Mouse (Mus musculus): Measurements from ENCODE around the gene Hist2h3b.
A peak's percentile ranks its signal among the peaks of the same experiment; 100 is the strongest.
"Not testable (repeated sequence)": the region's sequence is repeated elsewhere in the genome, so short reads cannot be mapped to it uniquely, and the experiment has no call there.

Hist2h3b gene

DNA sequence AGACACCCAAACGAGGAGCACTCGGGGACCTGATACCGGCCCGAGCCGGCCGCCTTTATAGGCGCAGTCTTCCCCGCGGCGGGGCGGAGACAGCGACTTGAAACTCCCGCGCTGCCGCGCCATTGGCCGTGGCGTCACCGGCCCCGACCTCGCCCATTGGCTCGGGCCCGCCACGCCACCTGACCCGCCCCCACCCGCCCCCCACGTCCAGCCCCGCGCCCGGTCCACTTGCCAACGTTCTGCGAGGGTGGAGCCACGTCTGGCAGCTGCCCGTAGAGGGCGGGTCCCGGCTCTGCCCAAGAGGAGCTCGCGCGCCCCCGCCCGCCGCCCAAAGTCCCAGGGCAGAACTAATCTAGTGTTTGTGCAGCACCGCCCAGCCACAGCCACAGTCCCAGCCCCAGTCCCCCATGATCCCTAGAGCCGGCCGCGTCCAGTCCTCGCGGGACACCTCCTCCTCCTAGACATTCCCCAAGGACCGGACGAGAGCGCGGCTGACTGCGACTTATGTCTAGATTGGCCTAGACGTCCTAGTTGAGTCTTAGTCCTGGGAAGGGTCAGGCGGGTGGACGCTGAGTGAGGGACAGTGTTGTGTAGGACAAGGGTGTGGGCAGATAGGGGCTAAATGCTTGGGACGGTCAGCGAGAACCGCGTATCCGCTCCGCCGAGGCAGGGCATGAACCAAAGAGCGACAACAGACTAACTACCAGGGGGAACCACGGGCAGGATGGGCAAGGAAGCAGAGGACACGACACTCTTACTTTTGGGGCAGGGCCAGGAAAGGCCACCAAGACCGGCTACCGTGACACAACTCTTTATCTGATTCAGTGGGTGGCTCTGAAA is 29.3 kb upstream of the Hist2h3b start, which contains the start of gene Hist2h3c2:
Gene Hist2h3c2, minus strand, starts transcription at position 174 of the 840 bp plus-strand sequence.
- ATAC-seq (ENCODE audit: low TSS enrichment) = peak; percentile 80

DNA sequence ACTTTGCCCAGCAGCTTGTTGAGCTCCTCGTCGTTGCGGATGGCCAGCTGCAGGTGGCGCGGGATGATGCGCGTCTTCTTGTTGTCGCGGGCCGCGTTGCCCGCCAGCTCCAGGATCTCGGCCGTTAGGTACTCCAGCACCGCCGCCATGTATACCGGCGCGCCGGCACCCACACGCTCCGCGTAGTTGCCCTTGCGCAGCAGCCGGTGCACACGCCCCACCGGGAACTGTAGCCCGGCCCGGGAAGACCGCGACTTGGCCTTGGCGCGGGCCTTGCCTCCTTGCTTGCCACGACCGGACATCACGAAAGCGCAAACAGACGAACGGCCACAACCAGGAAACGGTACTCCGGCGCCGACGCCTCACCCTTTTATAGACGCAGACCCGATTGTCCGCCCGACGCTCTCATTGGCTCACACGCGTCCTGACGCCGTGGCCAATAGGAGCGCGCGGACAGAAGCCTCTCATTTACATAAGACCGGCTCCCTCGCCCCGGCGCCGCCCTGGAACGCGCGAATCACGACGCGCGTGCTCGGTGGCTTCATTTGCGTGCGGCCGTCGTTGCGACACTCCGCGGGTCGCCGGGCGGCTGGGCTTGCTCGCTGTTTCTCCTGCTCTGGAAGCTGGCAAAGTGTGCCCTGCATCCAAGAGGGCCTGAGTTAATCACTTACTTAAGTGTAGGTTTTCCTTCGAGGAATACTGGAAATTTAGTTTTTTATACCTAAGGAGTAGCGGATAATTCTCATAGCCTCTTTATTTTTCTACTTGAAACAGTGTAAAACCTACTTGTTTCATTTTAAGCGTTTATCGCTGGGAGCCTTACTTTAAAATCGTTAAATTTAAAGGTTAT is 28.3 kb upstream of the Hist2h3b start, which contains the start of gene Hist2h2aa2:
Gene Hist2h2aa2, minus strand, starts transcription at position 328 of the 850 bp plus-strand sequence.
- peak; percentile 79 for ATAC-seq (ENCODE audit: low TSS enrichment)

DNA sequence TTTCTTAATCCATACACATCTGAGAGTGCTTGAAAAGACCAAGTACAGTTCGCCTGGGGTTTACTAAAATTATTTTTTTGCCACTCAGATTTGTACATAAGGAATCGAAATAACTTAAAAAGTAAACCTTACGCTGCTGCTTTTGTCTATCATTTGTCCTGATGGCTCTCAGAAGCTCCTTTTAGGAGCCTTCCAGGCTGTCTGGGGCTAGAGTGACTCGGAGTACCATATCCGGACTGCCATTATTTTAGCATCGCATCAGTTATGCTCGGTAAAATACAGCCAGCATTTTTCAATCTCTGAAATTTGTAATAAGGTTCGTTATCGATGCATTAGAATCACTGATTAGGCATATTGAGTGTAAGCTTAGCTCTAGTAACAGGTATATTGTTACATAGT is 27.7 kb upstream of the Hist2h3b start:
- no peak for ATAC-seq (ENCODE audit: low TSS enrichment)

DNA sequence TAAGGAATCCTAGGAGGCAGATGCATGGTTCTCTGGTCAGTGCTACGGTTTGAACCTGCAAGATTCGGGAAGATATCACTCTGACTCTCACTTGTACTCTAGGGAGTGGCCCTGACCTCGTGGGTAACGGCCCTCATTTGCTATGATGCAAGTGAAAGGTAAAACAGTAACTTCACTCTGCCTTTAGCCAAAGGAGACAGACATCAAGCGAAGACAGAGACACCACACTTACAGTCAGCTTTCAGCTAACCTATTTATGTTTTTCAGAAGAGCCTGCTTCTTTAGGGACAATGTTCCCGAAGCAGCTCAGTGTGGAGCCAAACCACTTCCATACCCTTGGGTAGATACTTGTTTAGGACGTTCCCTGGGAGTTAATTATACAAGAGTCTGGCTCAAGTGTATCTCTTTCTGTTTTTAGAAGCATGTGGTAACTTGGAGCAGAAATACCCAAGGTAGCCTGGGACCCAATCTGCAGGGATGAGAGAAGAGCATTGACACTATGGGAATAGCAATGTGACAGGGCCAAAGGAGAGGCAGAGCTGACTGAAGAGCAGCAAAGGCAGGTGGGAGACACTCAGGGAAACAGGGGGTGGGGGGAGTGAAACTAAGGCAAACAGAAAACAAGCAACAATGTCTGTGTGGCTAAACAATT is 24.4 kb upstream of the Hist2h3b start:
- ATAC-seq (ENCODE audit: low TSS enrichment) = no peak

DNA sequence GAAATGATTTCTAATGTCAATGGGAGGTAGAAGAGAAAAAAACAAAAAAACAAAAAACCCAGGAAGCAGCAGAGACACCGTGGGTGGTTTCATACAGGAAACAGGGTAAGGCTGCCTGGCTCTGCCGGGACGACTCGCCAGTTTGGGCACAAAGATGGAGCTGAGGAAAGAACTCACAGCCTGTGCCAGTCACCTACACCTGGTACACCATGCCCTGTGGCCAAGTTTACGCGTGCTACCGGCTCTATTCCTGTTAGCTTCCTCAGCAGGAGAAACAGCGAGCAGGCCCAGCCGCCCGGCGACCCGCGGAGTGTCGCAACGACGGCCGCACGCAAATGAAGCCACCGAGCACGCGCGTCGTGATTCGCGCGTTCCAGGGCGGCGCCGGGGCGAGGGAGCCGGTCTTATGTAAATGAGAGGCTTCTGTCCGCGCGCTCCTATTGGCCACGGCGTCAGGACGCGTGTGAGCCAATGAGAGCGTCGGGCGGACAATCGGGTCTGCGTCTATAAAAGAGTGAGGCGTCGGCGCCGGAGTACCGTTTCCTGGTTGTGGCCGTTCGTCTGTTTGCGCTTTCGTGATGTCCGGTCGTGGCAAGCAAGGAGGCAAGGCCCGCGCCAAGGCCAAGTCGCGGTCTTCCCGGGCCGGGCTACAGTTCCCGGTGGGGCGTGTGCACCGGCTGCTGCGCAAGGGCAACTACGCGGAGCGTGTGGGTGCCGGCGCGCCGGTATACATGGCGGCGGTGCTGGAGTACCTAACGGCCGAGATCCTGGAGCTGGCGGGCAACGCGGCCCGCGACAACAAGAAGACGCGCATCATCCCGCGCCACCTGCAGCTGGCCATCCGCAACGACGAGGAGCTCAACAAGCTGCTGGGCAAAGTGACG is 23.2 kb upstream of the Hist2h3b start, which contains the start of gene Hist2h2aa1:
Gene Hist2h2aa1, plus strand, starts transcription at position 495 of the 884 bp plus-strand sequence.
- peak; percentile 78 for ATAC-seq (ENCODE audit: low TSS enrichment)

DNA sequence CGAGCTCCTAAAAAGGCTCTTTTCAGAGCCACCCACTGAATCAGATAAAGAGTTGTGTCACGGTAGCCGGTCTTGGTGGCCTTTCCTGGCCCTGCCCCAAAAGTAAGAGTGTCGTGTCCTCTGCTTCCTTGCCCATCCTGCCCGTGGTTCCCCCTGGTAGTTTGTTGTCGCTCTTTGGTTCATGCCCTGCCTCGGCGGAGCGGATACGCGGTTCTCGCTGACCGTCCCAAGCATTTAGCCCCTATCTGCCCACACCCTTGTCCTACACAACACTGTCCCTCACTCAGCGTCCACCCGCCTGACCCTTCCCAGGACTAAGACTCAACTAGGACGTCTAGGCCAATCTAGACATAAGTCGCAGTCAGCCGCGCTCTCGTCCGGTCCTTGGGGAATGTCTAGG is 22.4 kb upstream of the Hist2h3b start:
- not testable (repeated sequence) for ATAC-seq (ENCODE audit: low TSS enrichment)

DNA sequence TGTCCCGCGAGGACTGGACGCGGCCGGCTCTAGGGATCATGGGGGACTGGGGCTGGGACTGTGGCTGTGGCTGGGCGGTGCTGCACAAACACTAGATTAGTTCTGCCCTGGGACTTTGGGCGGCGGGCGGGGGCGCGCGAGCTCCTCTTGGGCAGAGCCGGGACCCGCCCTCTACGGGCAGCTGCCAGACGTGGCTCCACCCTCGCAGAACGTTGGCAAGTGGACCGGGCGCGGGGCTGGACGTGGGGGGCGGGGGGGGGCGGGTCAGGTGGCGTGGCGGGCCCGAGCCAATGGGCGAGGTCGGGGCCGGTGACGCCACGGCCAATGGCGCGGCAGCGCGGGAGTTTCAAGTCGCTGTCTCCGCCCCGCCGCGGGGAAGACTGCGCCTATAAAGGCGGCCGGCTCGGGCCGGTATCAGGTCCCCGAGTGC is 22.0 kb upstream of the Hist2h3b start, which contains the start of gene Hist2h3c1:
Gene Hist2h3c1, plus strand, starts transcription at position 259 of the 430 bp plus-strand sequence.
- peak; percentile 78 for ATAC-seq (ENCODE audit: low TSS enrichment)

DNA sequence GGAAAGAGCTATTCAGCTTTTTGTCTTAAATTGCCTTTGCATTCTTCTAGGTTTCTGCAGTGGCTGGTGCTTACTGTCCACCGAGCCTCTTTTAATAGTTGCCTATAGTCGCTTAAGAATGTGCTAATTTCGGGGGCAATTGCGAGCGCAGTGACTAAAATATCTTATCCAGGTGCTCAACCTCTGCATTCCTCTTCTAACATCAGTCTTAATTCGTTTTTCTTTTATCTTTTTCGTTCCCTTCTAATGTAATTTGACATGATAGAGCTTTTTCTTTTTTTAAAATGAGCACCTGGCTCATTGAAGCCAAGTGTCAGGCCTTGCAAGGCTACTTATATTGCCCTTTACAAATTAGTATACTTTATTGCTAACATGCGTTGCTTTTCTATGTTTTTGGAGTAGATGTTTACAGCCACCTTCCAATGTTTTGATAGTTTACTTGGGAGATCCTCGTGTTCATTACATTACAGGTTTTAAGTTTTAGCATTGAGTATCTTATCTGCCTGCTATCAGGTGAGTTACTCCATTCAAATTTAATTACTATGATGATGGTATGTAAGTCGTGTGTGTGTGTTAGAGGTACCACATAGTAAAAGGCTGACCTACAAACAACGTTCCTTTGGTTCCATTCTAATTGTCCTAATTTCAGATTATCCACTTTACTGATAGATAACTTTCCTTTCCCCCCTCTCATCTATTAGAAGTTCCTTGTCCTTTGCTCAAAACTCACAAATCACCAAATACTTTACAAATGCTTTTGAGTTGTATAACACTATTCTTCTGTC is 20.9 kb upstream of the Hist2h3b start:
- no peak for ATAC-seq (ENCODE audit: low TSS enrichment)

DNA sequence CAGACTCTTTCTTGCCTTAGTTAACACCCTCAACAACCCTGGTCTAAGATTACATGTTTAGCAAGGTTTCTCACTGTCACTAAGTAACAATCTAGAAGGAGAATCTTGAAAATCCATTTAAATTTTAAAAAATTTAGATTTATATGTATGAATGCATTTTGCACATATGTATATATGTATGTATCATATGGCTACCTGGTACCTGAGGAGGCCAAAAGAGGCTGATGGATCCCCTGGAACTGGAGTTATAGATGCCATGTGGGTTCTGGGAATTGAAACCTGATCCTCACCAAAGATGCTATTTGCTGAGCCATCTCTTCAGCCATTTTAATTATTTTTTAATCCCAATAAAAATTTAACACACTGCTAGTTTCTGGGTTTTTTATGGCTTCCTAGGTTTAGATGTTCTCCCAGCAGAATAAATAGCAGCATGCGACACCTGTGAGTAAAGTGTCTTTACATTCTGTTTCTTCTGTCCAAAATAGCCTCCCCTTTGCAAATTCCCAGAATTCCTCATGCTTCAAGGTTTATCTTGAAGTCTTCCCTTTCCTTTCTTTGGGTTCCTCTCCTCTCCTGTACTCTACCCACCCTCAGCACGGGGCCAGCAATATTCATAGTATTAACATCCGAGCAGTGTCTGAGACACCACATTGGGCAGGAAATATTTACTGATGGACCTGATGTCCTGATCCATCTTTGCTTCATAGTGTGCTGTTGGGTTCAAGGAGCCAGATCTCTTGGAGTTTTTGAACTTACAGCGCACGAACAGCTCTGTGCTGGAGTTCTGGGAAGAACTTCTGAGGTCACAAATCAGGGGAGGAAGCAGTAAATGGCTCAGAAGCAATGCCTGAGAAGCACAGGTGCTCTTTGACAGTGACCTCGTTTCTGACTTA is 20.1 kb upstream of the Hist2h3b start:
- no peak for ATAC-seq (ENCODE audit: low TSS enrichment)

DNA sequence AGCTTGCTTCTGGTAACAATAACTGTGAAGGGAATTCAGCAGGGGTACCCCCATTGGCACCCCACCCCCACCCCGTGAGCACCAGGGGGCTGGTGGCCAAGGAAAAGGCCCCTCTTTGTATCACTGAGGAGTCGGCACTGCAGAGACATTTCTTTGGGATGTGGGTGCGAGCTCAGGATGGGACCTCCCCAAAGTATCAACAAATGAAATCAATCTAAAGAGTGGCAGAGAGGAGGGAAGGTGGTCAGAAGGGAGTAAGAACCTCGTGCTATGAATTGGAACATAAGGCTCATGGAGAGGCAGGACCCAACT is 19.5 kb upstream of the Hist2h3b start:
- ATAC-seq (ENCODE audit: low TSS enrichment) = no peak

DNA sequence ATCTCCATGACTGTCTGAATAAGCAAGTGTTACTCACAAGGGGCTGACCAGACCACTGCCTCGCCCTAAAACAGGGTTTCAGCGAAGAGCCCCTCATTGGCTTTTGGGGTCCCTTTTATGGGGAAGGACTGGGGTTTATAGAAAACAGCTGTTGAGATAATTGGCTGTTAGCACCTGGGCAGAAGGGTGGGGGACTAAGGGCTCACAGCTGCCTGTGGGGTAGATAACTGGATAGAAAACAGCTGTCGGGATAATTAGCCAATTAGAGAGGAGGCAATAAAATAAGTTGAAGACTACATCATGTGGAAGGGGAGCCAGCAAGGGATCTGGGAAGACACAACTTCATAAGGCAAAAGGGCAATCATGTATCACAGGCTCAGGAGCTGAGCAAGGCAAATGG is 17.6 kb upstream of the Hist2h3b start:
- no peak for ATAC-seq (ENCODE audit: low TSS enrichment)

DNA sequence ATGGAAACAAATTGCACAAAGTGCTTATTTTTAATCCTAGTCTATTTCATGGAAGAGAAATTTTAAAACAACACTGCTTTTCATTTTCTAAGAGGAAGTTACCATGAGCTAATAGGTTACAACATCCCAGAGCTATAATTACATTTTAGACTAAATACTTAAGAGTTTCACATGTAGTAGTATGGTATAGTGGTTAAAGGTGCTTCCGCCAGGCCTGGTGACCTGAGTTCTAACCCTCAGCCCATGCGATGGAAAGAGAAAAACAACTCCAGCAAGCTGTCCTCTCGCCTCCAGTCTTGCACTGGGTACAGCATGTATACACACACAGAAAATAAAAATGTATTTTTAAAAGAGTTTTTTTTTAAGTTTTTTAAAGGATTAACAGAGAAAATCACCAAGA is 16.7 kb upstream of the Hist2h3b start:
- ATAC-seq (ENCODE audit: low TSS enrichment) = no peak

DNA sequence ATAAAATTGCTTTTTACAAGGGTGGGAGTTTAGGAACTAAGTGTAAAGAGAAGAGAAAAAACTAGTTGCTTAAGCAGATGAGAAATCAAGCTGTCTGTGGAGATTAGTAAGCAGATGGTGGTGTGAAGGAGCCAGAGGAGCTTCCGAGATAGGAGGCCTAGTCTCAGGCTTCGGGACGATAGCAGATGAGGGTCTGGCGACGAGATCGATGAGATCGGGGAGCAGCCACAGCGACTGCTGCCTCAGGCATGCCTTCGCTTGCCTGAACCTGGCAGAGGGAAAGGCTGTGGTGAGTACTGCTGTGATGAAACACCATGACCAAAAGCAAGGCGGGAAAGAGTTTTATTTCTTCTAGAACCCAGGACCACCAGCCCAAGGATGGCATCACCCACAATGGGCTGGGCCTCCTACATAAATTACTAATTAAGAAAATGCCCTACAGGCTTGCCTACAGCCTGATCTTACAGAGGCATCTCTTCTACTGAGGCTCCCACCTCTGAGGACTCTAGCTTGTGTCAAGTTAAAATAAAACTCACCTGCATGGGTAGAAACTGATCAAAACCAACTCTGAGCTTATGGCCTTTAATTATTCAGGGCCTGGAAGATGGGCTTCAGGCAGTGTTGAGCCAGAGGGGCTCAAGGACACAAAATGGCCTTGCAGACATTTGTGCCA is 13.6 kb upstream of the Hist2h3b start:
- no peak for ATAC-seq (ENCODE audit: low TSS enrichment)

DNA sequence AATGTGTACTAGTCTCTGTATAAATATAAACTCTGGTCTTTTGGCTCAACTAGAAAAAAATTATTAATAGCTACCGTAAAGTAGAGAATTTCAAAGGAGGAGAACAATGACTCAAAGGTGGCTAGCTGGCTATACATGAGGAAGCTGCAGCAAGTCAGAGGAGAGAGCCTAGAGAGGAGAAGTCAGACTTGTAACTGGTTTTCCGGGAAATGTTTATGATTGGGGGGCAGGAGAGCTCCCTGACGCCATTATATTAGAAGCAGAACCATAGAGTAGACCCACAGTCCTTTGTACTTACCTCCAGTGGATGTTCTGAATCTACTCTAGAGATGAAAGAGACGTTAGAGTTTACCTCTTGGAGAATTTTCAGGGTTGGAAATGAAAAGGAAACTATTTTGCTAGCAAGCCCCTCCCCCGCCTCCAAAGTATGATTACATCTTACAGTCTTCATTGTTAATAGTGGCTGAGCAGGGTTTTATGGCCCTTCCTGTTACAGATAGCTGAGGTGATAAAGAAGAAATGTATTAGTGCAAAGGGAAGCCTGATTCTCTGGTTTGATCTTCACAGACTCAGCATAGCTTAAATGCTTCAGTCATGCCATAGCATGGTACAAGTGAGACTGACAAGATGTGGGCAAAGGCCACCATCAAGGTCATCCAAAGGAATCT is 12.4 kb upstream of the Hist2h3b start:
- ATAC-seq (ENCODE audit: low TSS enrichment) = no peak

DNA sequence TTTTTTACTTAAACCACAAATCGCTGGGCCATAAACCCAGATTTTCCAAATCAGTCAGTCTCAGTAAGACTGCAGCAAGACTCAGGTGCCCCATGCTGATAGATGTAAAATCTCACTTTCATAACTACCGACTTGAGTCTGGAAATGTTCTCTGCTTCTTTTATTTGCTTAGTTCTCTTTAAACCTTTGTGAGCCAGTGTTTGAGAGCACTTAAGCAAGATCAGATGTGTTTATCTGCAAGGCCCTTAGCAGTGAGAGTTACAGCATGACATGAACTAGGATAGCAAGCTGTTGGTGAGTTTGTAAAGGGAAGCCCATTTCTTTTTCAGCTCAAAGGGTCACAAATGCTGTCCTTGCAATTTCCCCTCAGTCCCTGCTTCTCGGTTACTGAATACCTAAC is 11.3 kb upstream of the Hist2h3b start:
- no peak for ATAC-seq (ENCODE audit: low TSS enrichment)

DNA sequence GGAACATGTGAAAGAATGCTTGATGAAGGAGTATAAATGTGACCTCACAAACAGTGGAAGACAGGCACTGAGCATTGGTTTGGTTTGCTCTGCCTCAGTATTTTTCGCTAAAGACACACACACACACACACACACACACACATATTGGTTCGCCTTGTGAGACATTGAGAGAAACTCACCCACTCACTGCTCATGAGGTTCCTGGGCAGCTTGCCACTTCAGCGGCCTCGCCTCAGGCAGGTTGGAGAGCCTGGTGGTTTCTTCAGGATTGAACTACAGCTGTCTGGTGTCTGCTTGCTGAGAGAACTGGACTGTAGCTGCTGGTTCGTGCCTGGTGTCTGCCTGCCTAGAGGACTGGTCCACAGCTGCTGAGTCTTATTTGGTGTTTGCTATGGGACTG is 8.2 kb upstream of the Hist2h3b start:
- ATAC-seq (ENCODE audit: low TSS enrichment) = no peak

DNA sequence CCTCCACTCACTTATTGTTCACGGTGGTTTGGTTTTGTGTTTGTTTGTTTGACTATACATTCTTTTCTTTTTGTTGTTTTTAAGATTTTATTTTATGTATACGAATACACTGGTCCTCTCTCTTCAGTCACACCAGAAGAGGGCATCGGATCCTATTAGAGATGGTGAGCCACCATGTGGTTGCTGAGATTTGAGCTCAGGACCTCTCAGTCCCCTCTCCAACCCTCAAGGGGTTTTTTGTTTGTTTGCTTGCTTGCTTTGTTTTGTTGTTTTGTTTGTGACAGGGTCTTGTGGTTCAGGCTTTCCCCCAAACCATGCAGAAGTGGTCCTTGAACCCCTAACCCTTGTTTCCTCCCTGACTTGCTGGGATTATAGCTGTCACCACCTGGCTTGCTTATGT is 6.8 kb upstream of the Hist2h3b start:
- no peak for ATAC-seq (ENCODE audit: low TSS enrichment)

DNA sequence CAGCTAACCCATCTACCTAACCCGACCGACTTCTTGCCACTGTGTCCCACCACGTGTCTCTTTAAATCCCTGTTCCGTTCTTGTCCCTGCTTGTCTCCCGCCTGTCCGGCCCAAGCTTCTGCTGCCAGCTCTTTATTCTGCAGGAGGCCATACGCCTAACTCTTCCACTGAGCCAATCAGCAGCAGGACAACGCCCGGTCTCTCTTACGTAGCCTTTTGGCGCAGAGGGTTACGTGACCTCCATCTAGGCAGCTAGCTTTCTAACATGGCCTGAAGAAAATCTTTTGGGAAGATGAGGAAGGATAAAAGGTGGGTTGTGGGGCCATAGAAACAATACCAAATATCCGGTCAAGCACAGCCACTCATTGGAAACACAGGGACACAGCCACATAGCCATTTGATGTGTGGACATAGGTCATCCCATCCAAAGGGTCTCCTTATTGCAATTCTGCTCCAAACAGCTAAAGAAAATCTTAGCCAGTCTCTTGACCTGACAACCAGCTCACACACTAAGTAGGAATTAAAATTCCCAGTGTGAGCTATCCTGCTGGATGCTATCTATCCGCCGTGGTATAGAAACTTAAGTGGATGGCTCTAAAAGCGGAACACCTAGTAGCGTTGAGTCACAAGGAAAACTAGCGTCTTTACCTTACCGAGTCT is 6.1 kb upstream of the Hist2h3b start:
- peak; percentile 86 for ATAC-seq (ENCODE audit: low TSS enrichment)

Measured in frontal cortex, adult (tissue).